Mouse (Mus musculus) cerebellum, adult 2 months (tissue): ENCODE measurements around the gene Myo15.

Experiments used
- CTCF ChIP-seq: fragments of 200-500 bp; IDR thresholded peaks from 2 replicates; pipeline ENCODE4 v1.5.1; 2011; ENCODE audit warnings: low read depth, mild to moderate bottlenecking, control low read depth, low read length, moderate library complexity, borderline replicate concordance; ENCODE audit not compliant: insufficient read depth
- POLR2A ChIP-seq: fragments of 200-500 bp; IDR thresholded peaks from 2 replicates; pipeline ENCODE4 v1.6.1; 2011; ENCODE audit warnings: low read length, control low read depth, borderline replicate concordance; ENCODE audit not compliant: insufficient read depth

DNA sequence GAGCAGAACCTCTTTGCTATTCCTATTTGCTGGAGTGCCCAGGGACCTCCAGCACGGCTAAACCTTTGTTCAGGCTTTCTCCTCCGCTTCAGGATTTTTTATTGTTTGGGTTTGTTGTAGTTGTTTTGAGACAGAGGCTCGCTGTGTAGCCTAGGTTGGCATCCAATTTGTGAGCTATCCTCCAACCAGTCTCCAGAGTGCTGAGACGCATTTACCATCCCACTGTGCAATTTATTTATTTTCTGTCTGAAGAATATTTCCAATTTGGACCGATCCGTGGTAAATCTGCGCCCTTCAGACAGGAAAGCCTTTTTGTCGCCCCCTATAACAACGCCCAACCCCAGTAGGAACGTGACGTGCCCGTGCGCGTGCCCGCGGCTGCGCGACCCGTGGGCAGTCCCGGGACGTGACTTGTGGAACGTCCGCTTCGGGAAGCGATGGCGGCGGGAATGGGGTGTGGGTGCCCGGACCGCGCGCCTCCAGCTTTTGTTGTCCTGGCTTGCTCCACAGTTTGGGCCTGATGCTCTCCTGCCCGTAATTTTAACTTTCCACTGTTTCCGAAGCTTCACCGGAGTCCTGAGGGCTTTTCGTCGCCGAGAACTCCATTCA lies 67.8 kb downstream of the Myo15 start:
- TF ChIP-seq CTCF, result no peak; the same call in 1 of the 2 replicates
- peak; percentile 89 for TF ChIP-seq POLR2A
